Mouse (Mus musculus) cerebellum, postnatal 25 days (tissue): ENCODE measurements around the gene Glyat.
"Not testable (repeated sequence)": the region's sequence is repeated elsewhere in the genome, so short reads cannot be mapped to it uniquely, and the experiment has no call there.

Experiments used
- DNase-seq, 2 experiments: peaks; one replicate each; pipeline ENCODE4 v3.0.0; 2021; ENCODE audit warnings: mixed read lengths in 2 of 2

Gene Glyat

DNA sequence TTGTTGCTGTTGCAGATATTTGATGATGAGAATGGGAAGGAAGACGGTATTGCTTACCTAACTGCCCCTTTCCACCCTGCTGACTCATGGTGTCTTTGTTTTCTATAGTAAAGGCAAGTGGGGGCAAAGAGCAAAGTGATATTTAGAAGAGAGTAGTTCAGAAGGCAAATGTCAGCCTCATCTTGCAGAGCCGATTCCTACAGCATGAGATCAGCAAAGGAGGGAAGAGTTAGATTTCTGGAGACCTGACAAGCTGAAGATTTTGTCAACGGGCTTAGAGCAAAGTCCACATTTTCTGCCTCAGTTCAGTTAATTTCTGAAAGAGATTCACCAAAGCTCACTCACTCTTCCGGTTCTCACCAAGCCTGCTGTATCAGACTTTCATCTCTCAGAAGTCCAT is at the start of gene Glyat:
Gene Glyat (plus strand): TSS at position 133 of the 400 bp plus-strand sequence.
- no peak for DNase-seq

DNA sequence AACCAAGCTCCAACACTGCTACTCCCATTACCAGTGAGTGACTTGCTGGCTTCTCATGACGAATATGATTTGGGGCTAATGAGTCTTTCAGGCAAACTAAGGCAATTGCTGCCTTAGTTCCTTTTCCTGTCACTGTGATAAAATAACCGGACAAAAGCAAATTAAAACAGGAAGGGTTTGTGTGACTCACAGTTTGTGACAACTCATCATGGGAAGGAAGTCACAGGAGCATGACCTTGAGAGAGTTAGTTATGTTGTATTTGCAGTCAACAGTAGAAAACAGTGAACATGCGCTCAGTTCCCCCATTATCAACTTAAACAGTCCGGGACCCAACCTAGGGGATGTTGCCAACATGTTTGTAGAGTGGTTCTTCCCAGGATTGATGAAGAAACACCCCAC is 47.8 kb upstream of the Glyat start:
- no peak for DNase-seq

DNA sequence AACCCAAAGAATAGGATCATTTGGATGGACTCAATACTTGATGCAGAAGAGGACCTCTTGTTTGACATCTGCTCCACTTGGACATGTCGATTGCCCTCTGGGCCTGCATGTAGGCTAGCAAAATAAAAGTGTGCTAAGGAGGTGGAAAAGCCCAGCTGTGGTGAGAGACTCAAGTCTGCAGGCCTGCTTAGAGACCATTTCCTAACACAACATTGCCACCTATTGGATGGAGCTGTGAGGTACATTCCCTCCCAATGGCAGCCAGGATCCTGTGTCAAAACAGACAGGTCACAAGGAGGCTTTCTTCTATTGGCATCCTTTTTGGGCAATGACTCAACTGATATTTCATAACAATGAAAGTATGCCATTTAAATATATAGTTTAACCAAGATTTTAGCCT is 41.2 kb upstream of the Glyat start:
- DNase-seq, result peak; percentile 61 to 76

DNA sequence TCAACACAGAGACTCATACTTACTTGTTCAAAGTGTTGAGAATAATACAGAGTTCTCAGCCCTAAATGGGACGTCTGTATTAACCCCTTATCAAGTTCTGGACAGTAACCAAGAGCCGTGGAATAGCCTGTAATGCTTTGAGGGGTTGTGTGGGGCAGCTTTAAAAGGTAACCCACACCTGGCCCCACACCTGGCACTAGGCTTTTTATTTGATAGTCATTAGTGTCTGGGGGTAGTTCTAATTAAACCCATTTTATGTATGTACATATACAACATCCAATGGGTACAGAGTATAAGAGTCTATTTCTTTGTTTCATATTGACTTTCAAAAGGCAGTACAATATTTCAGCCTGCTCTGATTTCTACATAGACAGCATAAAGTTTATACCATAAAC is 38.0 kb upstream of the Glyat start:
- DNase-seq, result no peak

DNA sequence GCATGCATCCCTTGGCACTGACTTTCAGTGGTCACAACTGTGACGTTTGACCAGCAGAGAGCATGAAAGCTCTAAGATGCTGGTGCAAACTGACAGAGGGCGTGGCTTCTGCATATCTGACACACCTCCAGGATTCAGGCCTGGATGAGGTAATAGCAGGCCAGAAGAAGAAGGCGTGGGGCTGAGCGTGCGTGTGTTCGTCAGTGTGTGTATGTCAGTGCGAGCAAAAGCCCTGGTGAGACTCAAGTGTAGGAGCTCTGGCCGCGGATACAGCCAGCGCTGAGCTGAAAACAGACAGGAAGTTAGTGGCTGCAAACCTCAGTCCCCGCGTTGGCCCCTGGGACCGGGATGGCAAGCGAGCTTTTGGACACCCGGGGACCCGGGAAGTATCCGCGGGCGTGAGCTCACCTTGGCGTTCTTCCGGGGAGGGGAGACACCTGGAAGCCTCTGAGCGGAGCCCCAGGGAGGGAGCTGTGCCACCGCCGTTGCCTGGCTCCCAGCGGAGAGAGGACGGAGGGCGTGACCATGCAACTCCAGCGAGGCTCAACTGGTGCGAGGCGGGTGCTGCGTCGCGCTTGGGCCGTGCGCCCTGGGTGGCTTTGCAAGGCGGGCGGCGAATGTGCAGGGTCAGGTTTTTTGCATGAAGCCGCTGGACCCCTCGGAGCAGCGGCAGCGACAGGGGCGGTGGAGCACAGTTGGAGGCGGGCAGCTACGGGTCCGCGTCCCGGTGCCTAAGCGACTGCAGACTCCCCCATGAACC is 37.4 kb upstream of the Glyat start:
- DNase-seq, result peak; percentile 64 to 79

DNA sequence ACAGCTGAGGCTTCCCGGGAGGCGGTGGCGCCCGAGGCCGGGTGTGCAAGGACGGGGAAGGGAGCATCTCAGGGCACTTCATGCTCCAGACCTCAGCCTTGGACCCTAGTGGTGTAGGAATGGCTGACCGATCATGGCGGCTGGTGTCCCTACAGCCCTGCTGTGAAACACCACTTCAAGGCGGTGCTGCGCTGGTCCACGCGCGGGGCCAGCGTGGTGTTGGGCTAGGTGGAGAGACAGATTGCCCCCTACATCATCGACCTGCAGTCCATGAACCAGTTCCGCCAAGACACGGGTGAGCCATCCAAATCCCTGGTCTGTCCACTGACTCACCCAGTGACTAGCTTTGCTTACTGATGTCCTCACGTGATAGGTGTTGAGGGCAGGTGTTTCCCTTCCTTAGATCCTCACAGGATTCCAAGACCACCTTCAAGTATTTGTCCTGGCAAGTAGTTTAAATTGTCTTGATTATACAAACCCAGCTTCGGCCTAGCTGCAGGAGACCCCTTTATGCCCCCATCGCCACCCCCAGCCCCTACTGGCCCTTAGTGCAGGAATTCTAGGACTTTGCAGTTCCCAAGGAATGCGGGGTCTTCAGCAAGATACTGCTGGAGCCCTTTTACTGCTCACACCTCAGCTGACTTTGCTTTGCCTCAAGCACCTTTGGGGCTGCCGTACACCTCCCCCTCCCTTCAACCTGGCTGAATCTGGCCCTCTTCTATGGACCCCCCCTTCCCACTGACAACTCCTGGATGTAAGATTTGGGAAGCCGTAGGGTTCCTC is 36.6 kb upstream of the Glyat start:
- DNase-seq, result peak; percentile 5 to 46

DNA sequence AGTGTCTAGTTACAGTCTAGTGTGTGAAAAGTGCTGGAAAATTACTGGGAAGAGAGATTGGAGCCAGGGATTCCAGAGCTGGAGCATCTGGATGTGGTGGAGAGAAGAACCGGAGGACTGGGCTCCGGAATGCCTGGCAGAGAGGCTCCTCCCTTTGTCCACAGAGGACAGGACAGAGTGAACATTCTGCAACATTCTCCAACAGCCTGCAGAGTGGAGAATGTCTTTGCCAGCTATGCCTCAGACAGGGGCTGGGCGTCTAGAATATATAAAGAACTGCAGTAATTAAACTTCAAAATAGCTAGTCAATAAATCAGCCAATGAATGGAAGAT is 36.1 kb upstream of the Glyat start:
- no peak for DNase-seq

DNA sequence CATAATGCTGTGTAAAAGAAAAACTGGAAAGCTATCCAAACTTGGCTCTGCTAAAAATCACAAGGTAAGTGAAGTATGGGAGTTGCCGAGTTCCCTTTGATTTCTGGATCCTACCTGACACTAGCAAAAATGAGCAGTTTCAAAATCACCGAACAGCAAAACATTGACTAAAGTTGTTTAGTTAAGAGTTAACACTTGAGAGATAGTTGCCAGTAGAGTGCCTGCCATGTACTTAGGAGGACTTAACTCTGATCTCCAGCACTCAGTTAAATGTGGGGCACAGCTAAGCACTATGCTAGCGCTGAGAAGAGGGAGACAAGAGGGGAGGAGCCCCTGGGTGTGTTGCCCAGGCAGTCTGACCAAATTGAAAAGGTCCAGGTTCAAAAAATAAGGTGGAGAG is 34.4 kb upstream of the Glyat start:
- no peak for DNase-seq

DNA sequence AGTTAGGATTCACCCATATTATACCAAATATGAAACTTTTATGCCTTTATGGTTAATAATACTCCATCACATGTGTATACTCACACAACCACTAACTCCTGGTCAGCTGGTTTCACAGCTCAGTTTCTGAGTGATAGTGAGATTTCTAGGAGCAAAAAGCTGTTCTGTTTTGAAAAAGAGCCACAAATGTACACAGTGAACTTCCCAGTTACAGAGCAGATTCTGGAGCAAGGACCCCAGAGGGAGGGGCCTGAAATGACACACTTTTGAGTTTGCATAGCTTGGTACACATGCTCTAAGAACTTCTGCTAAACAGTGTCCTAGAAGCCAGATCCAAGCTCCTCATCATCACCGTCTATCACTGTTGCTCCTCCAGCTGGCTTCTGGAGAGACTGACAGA is 33.4 kb upstream of the Glyat start, which contains the start of gene Gm4952:
Gene Gm4952 (plus strand): TSS at position 301 of the 400 bp plus-strand sequence.
- DNase-seq, result no peak

DNA sequence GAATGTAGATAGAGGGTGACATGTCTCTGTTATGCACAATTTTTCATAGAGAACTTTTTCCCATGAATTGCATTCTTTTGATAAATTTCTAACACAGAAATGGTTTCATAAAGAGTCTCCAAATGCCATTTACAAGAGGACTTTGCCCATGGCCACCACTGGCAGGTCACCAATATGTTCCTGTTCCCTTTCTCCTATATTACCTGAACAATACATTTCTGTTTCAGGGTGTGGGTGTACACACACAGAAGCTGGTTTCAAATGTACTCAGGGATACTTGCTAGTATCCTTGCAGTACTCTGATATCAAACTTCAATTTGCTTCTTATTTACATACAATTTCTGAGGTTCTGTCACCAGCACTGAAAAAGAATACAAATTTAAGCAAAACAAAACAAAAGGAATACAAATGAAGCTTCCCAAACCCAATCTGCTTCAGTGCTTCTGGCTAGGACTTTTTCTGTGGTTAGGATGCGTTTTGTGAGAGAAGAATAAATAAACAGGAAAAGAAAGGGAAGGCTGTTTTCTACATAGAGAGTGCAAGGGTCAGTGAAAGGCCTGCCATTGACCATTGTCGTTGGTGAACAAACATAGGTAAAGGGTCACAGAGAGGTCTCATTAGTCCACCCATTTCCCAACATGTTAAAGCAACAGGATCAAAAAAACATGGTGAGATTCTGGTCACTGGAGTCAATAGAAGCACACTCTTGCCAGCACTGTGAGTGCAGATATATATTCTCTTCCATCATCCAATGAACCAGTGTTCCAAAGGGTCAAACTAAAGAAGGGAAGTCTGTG is 32.2 kb upstream of the Glyat start:
- no peak for DNase-seq

DNA sequence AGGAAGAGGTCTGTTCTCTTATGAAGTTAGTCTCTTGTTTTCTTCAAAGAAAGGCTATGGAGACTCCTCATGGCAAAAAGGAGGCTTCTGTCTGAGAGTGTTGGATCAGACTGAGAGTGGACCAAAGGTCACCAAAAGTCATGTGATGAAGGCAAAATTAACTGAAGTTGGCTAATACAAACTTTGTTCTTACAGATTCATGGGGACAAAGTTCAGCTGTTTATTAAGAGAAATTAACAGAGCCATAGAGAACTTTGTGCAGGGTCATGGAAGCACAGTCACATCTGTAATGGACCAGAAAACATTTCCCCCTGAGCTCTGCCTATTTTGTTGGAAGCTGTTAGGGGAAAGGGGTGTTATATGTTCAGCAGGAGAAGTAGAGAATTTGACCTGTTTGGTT is 24.8 kb upstream of the Glyat start:
- DNase-seq, result no peak

DNA sequence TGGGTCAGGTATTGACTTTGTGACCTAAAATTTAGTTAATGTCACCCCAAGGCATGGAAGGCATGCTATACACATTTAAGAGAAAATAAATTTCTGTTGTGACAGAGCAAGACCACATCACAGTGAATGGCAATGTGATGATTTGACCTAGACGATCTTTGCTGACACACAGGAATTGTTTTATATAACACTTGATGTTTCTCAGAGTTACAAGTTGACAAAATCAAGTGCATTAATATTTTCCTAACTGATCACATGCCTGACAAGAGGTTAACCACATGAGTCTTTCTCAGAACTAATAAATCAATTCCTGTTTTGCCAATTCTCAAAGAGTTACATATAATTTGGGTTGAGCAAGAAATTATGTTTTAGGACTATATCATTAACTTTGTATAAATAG is 19.5 kb upstream of the Glyat start:
- no peak for DNase-seq

DNA sequence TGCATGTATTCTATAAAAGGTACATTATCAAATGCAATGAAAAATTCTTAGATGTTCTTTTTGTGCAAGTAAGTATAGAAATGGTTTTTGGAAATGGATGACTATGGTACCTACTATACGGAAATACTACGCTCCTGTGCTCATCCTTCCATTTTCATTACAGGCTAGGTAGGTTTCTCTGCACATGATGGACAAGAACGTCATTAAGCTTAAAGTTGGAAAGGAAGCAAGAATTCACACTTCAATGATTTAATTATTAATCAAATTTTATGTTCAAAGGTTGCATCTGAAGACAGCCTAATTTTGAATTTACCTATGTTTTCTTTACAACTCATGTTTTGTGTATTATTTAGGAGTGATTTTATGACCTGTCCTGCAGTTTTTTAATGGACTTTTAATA is 1.2 kb downstream of the Glyat start:
- DNase-seq, result no peak

DNA sequence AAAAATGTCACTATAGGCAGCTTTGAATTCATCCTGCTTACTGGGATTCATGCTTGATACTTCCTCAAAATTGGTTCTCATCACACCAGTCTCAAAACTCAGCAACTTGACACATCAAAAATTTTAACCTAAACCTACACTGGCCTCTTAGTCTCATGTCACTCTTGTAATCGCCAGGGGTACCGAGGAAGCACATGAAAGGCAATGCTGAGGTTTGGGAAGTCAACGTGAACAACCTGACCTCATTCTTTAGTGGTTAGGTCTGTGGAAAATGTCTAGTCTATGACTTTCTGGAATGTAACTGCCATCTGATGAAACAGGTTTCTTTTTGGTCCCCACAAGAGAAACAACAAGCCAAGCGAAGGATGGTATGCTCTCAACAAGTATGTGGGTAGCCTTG is 1.9 kb downstream of the Glyat start:
- no peak for DNase-seq

DNA sequence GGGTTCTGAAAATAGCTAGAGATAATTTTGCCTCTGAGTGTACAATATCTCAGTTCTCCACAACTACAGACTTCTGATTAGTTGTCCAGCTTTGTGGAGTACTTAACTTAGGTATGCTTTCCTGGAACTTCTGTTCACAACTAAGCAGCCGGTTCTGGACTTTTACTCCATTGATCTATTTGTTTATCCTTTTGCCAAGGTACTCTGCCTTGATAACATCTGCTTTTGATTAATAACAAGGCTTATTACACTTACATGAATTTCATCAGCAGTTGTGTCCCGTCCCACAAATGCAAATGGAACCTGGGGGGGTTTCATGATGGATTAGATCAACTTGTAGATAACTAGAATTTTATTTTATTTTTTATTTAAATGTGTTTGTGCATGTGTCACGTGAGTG is 3.8 kb downstream of the Glyat start:
- DNase-seq, result no peak

DNA sequence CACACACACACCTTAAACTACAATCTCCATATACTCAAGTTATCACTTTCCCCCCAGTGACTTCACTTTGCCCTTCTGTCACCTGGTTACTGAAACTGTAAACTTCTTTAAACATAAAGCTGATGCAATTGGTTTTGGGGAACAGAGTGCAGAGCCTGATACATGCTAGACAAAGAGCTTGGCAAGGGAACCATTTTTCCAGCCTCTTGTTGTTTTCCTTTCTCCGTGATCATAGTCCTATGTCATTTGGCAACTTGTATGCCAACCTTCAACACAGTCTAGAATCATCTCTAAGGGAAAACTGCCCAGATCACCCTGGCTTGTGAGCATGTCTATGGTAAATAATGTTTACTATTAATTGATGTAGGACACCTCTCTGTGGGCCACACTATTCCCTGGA is 4.9 kb downstream of the Glyat start:
- no peak for DNase-seq

DNA sequence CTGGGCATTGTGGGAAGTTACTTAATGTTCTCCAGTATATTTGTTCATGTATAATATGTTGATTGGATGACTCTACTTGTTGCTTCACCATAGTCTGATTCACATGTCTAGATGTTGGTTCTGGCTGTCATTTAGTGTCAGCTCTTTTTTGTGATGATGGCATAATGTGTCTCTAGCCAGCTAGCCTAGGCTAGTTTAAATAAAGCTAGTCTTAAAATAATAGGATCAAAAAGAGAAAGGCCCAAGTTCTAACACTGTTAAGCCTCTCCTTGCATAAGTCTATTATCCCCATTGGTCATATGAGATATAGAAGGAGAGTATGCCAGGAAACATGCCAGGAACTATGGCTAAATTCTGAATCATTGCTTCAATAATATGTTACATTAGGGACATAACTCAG is 16.4 kb downstream of the Glyat start:
- no peak for DNase-seq

DNA sequence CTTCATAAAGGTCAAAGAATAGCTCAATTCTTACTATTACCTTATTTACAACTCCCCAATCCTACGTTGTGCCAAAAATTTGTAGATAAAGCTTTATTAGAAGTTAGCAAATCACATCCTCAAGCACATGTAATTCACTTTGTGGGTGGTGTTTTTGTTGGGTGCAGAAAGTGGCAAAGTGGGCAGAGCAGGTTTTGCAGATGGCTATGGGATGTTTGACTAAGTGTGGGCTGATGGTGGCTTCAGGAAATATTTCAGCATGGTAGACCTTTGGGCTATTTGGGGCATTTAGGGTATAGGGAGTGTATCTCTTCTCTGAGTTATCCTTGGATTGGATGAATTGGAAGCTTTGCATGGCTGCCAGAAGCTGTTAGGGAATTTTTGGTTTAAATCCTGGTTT is 33.0 kb downstream of the Glyat start:
- no peak for DNase-seq

DNA sequence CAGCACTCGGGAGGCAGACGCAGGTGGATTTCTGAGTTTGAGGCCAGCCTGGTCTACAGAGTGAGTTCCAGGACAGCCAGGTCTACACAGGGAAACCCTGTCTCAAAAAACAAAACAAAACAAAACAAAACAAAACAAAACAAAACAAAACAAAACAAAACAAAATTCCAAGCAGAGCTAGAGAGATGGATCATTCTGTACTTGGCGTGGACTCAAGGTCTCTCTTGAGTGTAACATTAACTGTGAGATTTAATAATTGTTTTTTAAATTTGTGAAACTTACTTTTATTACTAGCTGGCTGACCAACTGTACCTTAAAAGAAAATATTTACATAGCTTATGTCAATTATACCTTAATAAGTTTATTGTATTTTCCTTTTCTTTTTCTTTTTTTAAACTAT is 35.5 kb downstream of the Glyat start:
- not testable (repeated sequence) for DNase-seq

DNA sequence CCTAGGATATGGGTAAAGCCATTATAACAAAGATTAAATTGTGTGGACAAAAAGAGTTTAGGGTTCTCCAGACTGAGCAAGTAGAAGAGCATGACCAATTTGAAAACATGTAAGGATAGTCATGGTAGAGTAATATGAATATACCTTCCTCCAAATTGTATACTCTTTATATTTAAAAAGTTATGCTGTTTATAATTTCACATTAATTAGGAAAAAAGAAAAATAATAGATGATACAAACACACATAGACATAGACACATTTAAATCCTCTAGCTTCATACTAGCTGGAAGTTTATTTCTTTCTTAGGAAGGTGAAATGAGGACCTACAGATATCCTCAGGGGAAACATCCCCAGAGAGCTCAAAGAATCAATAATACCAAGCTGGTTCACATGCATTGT is 37.0 kb downstream of the Glyat start, which contains the start of gene Olfr1442:
Gene Olfr1442 (plus strand): TSS at position 301 of the 400 bp plus-strand sequence.
- DNase-seq, result no peak

DNA sequence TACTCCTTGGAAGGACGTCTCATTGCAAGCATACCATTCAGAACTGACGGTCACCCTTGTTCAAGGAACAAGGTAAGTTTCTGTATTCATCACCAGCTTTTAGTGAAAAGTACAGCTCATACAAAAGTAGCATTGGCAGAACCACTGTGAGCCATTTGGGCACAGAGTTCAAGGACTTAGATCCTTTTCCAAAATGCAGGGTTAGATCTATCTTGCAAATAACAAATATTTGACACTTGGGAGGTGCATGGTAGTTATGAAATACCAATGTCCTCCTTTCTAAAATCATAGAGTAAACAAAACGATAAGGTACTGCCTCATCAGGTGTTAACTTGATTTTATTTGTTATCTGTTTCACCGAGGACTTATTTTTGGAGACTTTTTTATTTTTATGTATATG is 37.9 kb downstream of the Glyat start:
- no peak for DNase-seq

DNA sequence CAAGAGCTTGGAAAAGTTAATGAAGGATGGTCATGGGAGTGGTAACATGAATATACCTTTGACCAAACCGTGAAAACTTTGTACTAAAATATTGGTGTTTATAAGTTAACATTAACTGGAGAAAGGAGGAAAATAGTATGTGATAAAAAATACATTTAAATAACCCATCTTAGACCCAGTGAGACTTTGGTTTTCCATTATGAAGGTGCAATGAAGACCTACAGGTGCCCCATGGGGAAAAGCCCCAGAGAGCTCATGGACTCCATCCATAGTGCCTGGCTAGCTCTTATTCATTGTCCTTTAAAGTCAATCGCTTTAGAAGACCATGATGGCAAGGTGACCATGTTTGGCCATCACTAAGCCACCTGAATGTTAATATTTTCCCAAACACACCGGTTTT is 44.7 kb downstream of the Glyat start, which contains the start of gene Olfr1443:
Gene Olfr1443 (plus strand): TSS at position 301 of the 400 bp plus-strand sequence.
- no peak for DNase-seq

DNA sequence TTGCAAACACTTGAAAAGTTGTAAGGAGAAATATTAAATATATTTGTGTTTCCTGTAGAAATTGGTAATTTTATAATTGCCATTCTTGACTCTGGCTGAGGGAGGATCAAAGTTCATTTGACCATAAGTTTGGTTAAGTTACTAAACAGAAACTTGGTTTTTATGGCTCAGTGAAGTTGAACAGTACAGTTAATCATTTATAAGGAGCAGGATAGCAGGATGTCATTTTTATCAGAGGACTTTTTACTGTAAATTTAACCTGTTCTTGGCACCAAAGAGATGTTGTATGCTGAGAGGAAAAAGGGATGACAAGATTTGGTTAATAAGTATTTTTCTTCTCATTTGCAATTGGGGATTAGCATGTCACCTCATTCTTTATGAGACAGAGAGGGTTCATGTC is 51.5 kb downstream of the Glyat start:
- no peak for DNase-seq

DNA sequence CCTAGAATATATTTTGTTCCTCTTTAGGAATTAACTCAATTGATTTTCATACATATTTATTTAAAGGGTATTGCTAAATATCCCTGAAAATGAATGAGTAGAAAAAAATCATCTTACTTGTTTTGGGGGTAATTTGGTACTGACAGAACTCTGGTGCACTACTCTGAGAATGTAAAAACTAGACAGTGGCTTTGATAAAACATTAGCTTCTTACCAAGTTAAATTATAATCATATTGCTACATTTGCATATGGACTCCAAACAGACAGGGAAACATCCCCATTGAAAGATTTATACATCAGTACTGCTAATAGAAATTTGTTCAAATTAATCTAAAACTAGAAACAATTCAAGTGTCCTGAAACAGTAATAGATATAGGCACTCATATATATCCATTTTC is 52.1 kb downstream of the Glyat start:
- DNase-seq, result no peak
